Mouse (Mus musculus): ENCODE measurements around the gene Mfap1a.
A peak's percentile ranks its signal among the peaks of the same experiment; 100 is the strongest.
"Not testable (repeated sequence)": the region's sequence is repeated elsewhere in the genome, so short reads cannot be mapped to it uniquely, and the experiment has no call there.

Gene Mfap1a

DNA sequence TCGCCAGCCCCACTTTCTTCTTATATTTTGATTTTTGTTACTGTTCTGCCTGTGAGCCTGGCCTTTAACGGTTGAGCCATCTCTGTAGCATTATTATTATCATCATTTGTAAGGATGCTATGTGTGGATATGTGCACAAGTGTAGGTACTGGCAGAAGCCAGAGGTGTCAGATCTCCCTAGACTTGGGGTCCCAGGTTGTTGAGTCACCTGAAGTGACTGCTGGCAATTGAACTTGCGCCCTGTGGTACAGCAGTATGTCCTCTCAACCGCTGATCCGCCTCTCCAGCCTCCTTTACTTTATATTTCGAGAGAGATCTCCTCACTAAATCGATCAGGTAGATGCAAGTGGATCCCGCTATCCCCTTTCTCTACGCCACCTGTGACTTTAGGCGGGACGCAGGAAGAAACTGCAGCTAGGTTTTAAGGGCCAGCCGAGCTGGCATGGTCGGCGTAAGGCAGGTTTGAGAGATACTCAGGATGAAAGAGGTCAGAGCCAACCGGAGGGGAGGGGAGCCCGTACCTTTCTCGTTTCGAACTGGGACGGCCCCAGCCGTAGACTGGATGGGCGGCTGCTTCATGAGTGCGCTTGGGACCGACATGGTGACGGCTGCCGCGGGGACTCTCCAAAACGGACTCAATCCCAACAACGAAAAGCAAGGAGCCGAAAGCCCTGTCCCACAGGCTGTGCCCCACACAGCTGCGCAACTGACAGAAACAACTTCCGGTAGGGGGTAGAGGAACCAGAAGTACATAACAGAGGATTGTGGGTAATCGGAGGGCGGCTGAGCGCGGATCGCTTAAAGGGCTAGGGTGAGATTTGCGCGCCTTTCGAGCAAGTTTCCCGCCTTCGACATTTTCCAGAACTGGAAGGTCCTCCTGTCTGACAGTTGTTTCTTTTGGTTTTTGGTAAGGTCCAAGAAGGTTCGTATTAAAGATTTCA lies at the start of gene Mfap1a, which contains the start of gene Wdr76:
TSS of gene Mfap1a (minus strand) at position 724 of the 941 bp plus-strand sequence.
TSS of gene Wdr76 (plus strand) at position 782 of the 941 bp plus-strand sequence.
- DNase-seq (ENCODE audit: low spot score in 2 of 2): peak; percentile 77 to 79

DNA sequence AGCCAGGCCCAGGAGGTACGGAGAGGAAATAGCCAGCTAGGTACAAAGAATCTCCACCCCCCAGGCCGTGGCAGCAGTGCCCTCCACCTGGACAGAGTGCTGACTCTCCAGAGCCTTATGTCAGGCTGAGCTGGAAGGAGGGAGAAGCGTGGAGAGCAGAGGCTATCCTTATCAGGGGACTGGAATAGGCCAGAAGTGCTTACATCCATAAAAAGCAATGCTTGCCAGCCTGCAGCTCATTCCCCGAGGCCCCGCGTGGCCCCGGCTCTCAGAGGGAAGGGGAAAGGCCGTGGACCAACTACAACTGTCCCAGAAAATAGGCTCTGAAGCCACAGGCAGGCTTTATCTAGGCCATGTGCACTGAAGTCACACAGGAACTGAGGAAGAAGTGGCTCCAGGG lies 44.8 kb upstream of the Mfap1a start:
- DNase-seq (ENCODE audit: low spot score in 2 of 2): no peak

DNA sequence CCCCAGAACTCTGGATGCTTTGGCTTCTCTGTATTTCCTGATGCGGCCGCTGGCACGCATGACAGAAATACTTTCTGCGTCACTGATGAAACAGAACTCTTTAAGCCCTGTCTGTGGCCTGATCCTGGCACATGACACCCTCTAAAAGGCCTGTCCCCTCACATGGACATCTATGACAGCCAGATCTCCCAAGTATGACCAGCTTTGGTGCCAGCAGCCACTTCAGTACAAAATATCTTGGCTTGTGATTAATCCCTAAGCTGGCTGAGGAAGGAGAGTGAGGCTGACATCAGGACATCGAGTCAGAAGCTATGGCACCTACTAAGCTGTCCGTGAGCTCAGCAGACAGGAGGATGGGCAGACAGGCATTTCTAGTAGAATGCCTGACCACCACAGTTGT lies 43.2 kb upstream of the Mfap1a start:
- DNase-seq (ENCODE audit: low spot score in 2 of 2): no peak

DNA sequence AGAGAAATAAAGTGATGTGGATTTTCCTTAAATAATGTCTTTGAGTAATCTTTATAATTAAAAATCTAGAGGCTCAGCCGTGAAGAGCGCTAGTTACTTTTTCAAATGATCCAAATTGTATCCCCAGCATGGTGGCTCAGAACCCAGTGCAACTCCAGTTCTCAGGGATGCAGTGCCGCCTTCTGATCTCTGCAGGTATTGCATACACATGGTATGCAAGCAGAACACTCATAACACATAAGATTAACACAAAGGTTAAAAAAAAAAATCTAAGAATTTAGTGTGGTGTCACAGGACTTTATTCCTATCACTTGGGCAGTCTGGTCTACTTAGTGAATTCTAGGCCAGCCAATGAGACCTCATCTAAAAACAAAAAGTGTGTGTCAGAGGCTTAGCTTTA lies 38.4 kb upstream of the Mfap1a start:
- no peak for DNase-seq (ENCODE audit: low spot score in 2 of 2)

DNA sequence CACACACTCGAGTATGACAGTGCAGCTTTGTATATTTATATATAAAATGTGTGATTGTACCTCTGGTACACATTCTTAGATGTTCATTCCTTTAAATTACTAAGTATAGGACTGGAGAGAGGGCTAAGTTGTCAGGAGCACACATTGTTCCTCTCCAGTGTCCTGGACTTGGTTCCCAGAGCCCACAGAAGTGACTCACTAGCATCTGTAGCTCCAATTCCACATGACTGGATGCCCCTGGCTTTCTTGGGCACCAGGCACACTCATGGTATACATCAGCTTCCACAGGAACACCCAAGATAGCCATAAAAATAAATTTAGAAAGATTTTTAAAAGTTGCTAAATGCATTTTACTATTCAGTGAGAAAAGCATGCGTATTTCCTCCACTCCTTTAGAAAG lies 18.6 kb upstream of the Mfap1a start:
- DNase-seq (ENCODE audit: low spot score in 2 of 2): no peak

DNA sequence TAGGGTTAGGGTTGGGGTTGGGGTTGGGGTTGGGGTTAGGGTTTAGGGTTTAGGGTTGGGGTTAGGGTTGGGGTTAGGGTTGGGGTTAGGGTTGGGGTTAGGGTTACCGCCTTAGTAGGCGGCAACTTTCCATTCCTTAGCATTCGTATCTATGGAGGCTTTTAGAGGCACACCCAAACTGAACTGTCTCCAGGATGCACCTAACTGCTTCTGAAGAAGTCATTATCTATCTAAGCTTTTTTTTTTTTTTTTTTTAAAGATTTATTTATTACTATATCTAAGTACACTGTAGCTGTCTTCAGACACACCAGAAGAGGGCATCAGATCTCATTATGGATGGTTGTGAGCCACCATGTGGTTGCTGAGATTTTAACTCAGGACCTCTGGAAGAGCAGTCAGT lies 16.4 kb upstream of the Mfap1a start:
- DNase-seq (ENCODE audit: low spot score in 2 of 2): not testable (repeated sequence)

DNA sequence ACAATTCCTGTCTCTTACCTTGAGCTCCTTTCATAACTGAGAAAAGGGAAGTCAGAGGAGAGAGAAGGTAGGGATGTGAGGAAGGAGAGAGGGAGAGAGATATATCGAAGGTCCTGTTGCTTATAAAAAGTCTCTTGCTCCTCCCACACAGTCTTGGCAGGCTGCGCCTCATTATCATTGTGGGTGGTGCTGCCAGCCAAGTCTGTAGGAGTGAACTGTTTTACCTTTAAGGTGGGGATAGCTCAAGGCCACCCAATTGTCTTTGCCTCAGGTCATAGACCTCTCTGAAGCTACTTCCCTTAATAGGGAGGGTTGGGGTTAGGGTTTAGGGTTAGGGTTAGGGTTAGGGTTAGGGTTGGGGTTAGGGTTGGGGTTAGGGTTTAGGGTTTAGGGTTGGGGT lies 15.5 kb upstream of the Mfap1a start:
- DNase-seq (ENCODE audit: low spot score in 2 of 2): no peak

DNA sequence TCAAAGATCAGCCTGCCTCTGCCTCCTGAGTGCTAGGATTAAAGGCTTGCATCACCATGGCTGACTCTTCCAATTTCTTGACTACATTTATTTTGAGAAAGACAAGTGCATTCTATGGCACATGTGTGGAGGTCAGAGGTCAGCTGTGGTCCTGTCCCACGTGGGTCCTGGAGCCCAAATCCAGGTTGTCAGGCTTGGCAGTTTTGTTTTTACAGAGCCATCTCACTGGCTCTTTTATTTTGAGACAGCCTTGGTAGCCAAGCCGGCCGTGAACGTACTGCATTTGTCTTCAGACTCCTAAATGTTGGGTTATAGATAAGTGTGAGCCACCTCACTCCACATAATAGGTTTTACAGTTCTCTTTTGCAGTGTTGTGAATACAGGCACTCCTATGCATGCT lies 12.2 kb upstream of the Mfap1a start:
- not testable (repeated sequence) for DNase-seq (ENCODE audit: low spot score in 2 of 2)

DNA sequence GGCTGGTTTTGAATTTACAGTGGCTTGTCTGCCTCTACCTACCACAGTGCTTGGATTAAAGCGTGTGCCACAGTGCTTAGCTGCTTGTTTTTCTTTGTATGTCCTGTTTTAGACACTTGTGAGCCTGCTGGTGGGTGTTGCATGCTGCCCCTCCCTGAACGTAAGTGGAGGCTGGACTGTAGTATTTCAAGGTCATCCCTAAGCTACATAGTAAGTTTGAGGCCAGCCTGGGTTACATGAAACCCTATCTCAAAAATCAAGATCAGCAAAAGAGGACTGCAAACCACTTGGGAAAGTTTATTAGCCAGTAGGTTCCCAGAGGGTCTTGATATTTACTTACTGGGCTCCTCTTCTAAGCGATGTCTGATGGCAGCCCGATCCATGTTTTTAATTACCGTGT lies 11.6 kb upstream of the Mfap1a start:
- no peak for DNase-seq (ENCODE audit: low spot score in 2 of 2)

DNA sequence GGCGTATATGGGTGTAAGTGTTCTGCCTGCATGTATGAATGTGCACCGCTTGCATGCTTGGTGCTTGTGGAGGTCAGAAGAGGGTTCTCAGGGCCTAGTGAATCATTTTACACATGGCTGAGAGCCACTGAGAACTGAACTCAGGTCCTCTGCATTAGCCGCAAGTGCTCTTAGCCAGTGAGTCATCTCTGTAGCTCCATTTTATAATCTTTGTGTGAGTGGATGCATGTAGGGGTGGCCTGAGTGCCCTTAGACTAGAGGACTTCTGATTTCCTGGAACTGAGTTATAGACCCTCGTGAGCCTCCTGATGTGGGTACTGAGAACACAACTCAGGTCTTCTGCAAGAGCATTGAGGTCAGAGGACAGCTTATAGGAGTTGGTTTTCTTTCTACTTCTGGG lies 7.7 kb upstream of the Mfap1a start:
- no peak for DNase-seq (ENCODE audit: low spot score in 2 of 2)

DNA sequence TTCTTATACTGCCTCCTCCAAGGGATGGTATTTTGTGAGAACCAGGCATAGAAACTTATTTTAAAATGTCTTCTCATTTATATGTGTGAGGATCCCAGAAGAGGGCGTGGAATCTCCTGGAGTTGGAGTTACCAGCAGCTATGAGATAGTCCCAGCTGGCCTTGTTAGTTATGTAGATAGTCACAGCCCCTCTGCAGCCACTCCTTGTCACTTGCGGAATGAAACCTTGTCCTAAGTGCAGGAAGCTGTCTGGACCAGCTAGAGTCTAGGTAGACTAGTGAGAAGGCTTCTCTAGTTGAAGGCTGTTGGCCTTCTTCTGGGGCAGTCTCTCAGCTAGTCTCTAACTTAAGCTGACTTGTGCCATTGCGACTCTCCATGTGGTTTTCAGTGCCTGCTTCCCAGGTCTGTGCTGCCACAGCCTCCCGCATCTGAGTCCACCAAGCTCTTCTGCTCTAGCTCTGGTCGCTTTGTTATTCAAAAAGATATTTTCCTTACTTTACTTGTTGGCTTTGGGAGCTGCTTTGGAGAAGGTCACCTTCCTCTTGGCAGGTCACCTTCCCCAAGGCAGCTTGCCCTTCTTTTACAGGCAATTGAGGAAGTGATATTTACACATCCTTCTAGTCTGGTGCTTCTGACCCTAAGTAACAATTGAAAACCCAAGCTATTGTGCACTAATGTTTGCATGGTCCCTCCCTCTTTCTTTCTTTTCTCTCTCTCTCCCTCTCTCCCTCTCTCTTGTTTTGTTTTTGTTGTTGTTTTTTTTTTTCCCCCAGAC lies 6.7 kb upstream of the Mfap1a start:
- DNase-seq (ENCODE audit: low spot score in 2 of 2): not testable (repeated sequence)

DNA sequence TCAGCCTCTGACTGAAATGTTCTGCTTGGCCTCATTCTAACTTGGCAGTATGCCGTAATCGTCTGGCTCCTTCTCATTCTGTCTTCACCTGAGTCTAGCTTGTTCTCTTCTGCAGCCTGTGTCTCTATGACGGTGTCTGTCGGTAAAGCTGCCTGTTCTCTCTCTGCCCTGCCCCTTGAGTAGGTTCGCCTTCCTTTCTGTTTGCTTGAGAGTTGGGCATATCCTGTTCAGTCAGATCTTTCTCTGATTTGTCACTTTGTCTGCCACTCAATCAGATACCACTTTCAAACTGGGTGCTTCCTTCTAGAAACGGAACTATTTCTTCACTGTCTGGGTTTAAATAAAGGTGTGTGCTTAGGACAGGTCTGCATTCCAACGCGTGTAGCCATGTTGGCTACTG lies 4.9 kb upstream of the Mfap1a start:
- DNase-seq (ENCODE audit: low spot score in 2 of 2): no peak

DNA sequence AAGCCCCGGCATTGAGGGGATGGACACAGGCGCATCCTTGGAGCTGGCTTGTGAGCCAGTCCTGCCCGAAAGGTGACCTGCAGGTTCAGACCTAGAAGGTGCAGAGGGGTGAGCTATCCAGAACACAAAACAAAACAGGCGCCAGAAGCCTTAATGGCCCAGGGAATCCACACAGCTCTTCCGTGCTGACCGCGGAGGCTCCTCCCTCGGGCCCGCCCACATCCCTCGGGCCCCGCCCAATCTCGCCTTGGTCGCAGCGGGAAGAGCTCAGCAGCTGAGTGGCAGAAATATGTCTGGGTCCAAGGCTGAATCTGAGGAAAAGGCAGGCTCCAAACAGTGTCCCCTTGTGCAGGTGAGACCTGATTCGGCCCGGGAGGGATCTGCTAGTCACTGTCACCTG lies 3.1 kb upstream of the Mfap1a start:
- peak; percentile 6 to 8 for DNase-seq (ENCODE audit: low spot score in 2 of 2)

DNA sequence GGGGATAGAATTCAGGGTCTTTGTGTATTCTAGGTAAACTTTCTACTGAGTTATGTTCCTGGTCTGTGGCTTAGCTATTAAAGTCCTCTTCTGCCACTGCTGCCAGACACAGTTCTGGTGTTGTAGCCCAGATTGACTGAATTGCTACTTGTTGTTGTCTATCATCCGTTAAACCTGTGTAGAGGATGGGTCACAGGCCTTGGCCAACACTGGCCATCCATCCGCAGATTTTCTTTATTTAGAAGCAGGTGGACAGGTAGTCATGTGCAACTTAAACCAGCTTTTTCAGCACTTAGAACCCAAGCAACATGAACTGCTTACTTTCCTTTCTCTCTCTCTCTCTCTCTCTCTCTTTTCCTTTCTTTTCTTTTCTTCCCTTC lies 1.5 kb upstream of the Mfap1a start:
- no peak for DNase-seq (ENCODE audit: low spot score in 2 of 2)

DNA sequence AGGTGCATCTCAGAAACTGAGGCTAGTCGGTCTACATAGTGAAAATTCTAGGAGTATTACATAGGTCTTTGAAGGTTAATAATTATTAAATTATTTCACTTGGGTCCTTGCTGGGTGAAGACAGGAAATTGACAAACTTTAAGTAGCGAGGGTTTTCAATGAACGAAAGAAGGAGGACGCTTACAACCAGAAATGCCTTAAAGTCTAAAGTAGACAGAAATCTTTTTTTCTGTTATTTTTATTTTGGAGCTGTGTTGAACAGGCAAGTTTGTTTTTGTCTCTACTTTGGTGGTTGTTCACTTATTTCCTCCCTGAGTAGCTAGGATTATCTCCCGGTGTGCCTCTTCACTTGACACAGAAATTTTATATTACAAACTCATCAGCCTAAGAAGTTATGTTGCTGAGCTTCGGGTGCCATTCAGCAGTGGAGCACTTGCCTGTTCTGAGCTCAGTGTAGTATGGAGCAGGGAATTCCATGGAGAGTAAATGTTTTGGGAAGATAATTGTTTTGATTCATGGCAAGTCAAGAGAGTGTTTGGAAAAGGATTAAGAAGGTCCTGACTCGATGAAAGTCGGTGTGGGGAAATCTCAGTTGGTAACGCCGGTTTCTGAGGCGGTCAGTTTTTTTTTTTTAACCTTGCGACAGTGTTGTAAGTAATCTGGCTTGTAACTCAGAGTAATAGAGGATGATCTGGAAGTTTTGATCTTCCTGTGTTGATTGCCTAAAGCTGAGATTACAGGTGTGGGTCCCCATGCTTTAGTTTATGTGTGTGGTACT lies 897 bp upstream of the Mfap1a start:
- no peak for DNase-seq (ENCODE audit: low spot score in 2 of 2)

DNA sequence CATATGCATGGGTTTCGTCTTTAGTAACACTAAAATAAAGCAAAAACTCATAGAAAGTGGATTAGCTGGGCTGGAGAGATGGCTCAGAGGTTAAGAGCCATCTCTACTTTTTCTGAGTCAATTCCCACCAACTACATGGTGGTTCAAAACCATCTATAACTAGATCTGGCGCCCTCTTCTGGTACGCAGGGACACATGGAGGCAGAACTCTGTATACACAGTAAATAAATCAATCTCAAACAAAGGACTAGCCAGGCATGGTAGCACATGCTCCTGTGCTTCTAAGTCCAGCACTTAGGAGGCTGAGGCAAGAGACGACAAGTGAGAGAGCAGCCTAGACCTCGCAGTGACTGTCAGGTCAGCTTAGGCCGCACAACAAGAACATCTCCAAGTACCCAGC lies 4.9 kb downstream of the Mfap1a start:
- DNase-seq (ENCODE audit: low spot score in 2 of 2): not testable (repeated sequence)

DNA sequence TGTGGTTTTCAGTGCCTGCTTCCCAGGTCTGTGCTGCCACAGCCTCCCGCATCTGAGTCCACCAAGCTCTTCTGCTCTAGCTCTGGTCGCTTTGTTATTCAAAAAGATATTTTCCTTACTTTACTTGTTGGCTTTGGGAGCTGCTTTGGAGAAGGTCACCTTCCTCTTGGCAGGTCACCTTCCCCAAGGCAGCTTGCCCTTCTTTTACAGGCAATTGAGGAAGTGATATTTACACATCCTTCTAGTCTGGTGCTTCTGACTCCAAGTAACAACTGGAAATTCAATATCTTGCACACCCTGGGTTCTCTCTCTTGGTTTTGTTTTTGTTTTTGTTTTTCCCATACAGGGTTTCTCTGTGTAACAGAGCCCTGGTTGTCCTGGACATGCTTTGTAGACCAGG lies 22.1 kb downstream of the Mfap1a start:
- DNase-seq (ENCODE audit: low spot score in 2 of 2): not testable (repeated sequence)

DNA sequence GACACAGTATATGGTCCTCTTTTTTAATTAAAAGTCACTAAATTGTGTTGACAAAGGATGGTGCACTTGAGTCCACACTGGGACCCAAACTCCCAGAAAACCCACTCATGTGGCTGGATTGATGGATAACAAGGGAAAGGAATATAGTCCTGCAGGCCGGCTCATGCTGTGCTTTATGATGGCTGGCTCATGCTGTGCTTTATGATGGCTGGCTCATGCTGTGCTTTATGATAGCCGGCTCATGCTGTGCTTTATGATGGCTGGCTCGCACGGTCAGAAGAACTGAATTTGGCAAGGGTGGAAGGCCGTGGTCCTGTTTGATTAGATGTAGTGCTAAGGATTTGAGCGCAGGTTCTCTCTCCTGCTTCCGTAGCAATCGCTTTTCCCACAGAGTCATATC lies 22.9 kb downstream of the Mfap1a start:
- DNase-seq (ENCODE audit: low spot score in 2 of 2): no peak

DNA sequence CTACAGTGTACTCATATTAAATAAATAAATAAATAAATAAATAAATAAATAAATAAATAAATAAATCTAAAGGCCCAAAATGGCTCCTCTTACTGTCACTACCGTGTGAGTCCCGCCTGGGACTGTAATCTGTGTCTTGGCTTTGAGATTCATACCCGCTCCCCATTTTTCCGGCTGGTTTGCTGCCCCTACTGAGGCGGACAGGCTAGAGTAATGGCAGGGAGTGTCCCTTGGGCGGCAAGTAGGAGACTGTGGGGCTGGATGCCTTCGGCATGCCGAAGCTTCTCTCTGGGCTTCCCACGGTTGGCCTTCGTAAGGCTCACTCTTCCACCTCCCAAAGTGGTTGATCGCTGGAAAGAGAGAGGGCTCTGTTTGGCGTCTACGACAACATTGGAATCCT lies 25.5 kb downstream of the Mfap1a start:
- not testable (repeated sequence) for DNase-seq (ENCODE audit: low spot score in 2 of 2)

DNA sequence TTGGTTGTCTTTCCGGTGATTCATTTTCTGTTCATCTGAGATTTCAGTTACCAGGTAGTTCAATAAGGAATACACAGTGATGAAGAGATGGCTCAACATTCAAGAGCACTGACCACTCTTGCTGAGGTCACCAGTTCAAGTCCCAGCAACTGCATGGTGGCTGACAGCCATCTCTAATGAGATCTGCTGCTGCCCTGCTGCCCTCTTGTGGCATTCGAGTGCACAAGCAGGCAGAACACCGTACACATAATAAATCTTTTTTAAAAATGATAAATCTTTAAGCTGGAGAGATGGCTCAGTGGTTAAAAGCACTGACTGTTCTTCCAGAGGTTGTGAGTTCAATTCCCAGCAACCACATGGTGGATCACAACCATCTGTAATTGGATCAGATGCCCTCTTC lies 26.0 kb downstream of the Mfap1a start:
- peak; percentile 15 to 50 for DNase-seq (ENCODE audit: low spot score in 2 of 2)

DNA sequence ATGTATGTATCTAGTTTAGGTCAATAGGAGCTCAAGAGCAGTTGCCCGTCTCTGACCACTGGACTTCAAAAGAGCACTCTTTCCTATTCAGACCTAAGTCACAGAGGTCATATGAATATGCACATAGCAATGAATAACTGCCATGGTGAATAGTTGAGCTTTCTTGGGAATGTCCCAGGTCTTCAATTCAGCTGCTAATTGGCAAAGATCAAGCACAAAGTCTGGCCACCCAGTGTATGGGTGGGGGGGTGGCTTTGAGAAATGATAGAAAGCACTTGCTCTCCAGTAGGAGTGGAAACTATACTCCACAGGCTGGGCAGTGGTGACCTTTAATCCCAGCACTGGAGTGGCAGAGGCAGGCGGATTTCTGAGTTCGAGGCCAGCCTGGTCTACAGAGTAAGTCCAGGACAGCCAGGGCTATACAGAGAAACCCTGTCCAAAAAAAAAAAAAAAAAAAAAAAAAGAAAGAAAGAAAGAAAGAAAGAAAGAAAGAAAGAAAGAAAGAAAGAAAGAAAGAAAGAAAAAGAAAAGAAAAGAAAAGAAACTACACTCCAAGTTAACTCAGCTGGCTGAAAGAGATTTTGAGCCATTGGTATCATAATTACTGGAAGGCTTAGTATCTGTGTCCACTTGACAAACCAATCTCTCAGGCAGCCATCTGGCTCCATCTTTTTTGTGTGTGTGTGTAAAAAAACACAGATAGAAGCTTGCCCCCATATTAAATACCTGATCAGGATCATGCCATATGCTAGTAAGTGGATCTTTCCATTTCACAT lies 28.8 kb downstream of the Mfap1a start:
- no peak for DNase-seq (ENCODE audit: low spot score in 2 of 2)

All from natural killer cell, adult 2 months (primary cell).